Mouse (Mus musculus) stomach, postnatal 0 days (tissue): ENCODE measurements at regions not wholly inside any gene's neighbourhood (a gene's known extent, or its start where the extent isn't known, plus 50 kb on each side); places are given as distances from the start of the nearest gene placed in this dataset.

Source experiments
- CTCF ChIP-seq: IDR thresholded peaks from 2 replicates; pipeline ENCODE4 v1.5.1; 2016; ENCODE audit warnings: antibody characterized with exemption, low read depth, mild to moderate bottlenecking, moderate library complexity
- EP300 ChIP-seq: optimal IDR thresholded peaks from 2 replicates; pipeline ENCODE3; 2016; ENCODE audit warnings: antibody characterized with exemption

GRCm38 (mm10) chr17:85859926-85860707 lies 172.0 kb upstream of the Six2 start:
- TF ChIP-seq CTCF = no peak
- TF ChIP-seq EP300 = no peak
